Mouse (Mus musculus): ENCODE data around the gene Syne2. TPM values are rescaled to one million over a fixed set of nuclear protein-coding genes. Genes with fewer than 3 reads are reported as not detected.
"Not testable (repeated sequence)": the region's sequence is repeated elsewhere in the genome, so short reads cannot be mapped to it uniquely, and the experiment has no call there.

Syne2 gene
- polyA plus RNA-seq (2015; fragmentation: Nextera tagmentation; extraction: Ambion mirVana): 35.7 and 37.6 TPM in 2 replicates

DNA sequence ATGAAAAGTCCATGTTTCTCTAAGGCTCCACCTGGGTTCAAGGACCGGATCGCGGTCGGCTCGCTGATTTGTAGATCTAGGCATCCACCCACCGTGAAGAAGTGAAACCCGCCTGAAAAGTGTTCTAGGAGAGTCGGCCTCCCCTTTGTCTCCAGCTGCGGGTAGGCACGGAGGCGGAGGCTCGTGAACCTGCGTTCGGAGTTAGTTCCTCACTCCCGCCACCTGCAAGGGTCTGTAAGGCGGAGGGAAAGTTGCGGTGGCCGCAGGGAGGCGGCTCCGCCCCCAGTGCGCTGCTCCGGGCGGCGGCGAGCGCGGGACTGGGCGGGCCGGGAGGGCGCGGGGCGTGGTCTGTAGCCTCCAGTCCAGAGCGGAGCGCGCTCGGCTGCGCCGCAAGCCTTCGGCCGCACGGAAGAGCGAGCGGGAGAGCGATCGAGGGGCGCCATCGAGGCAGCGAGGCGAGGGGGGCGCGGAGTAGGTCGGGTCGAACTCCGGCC lies at the start of gene Syne2:
Gene Syne2 (plus strand): TSS at position 176 of the 494 bp plus-strand sequence.
- H3K36me3 ChIP-seq: no peaks in the 10 kb centered on the region
- H3K27ac ChIP-seq: peak within 1 kb of the TSS; percentile 83
- H3K4me1 ChIP-seq (replicated peaks): peaks cover 14% of the 10 kb centered on the region
- peak within 1 kb of the TSS; percentile 90 for H3K9ac ChIP-seq
- WGBS: under 1% methylated on average over 54 of the region's 54 CpGs
- H3K4me2 ChIP-seq (replicated peaks): peak within 1 kb of the TSS; percentile 80
- no peaks in the 10 kb centered on the region for H3K27me3 ChIP-seq (replicated peaks)
- H3K9me3 ChIP-seq: no peaks in the 10 kb centered on the region
- H3K4me3 ChIP-seq (replicated peaks): peak within 1 kb of the TSS; percentile 95
- ATAC-seq: peak; percentile 97

DNA sequence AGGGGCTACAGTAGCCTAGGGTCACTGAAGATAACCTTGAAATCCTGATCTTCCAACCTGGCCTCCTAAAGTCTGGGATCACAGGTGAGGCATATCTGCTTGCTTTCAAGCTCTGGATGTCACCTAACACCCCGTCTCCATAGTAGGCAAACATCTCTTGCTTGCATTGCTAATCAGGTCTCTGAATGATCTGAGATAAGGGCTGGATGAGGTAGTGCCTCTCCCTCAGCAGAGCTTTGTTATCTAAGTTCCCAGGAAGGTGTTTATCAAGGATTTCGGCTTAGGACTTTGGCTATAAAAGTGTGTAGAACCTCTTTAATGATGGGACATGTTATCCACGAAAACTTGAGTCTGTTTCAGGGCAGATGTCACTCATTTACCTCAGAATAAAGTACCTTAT lies 46.5 kb upstream of the Syne2 start:
- 0 out of 2 replicates have a peak, but pooled peaks cover 6% of the 10 kb centered on the region for H3K4me1 ChIP-seq (replicated peaks)
- no peaks in the 10 kb centered on the region for H3K27me3 ChIP-seq (replicated peaks)
- H3K27ac ChIP-seq: no peak overlapping the region
- H3K36me3 ChIP-seq: no peaks in the 10 kb centered on the region
- 30% methylated on average over 3 of the region's 3 CpGs for WGBS
- H3K9ac ChIP-seq: no peak overlapping the region
- H3K4me3 ChIP-seq (replicated peaks): no peak overlapping the region
- peak; percentile 78 for ATAC-seq
- H3K4me2 ChIP-seq (replicated peaks): no peak overlapping the region
- 0 out of 2 replicates have a peak, but pooled peaks cover 6% of the 10 kb centered on the region for H3K9me3 ChIP-seq

DNA sequence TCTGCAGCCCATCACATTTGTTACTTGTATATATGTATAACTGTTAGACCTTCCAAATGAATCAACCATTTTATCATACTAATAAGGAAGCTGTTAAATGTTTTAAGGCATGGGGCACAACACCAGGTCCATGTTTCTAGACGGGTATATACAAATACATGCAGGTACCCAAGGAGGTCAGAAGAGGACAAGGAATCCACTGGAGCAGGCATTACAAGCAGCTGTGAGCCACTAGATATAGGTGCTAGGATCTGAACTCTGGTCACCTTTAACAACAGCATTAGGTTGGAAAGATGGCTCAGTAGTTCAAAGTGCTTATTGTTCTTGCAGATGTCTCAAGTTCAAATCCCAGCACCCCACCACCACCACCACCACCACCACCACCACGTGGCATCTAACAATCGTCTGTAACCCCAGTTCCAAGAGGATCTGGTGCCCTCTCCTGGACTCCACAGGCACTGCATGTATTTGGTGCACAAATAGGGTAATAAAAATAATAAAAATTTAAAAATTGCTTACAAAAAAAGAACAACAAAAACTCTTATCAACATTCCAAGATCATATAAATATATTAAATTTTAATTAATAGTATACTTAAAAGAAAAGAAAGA lies 45.4 kb upstream of the Syne2 start:
- 20% methylated on average over 3 of the region's 3 CpGs for WGBS
- 0 out of 2 replicates have a peak, but pooled peaks cover 6% of the 10 kb centered on the region for H3K9me3 ChIP-seq
- H3K27me3 ChIP-seq (replicated peaks): no peaks in the 10 kb centered on the region
- H3K4me2 ChIP-seq (replicated peaks): no peak overlapping the region
- no peak overlapping the region for H3K4me3 ChIP-seq (replicated peaks)
- ATAC-seq: 0 out of 2 replicates have a peak, but pooled peaks have one; percentile 45
- H3K4me1 ChIP-seq (replicated peaks): no peaks in the 10 kb centered on the region
- H3K27ac ChIP-seq: no peak overlapping the region
- H3K9ac ChIP-seq: no peak overlapping the region
- no peaks in the 10 kb centered on the region for H3K36me3 ChIP-seq

DNA sequence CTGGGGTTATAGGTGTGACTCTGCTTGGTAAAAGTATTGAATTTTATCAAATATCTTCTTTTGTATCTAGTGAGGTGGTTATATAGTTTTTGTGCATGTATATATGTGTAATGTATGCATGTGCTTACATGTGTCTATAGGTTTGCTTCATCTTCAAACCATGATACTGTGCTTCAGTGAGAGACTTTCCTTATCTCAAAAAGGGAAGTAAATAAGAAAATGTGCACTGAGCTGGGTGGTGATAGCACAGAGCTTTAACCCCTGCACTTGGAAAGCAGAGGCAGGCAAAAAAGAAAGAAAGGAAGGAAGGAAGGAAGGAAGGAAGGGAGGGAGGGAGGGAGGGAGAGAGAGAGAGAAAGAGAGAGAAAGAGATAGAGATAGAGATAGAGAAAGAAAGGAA lies 36.5 kb upstream of the Syne2 start:
- no peaks in the 10 kb centered on the region for H3K27me3 ChIP-seq (replicated peaks)
- H3K9me3 ChIP-seq: no peaks in the 10 kb centered on the region
- no peak for ATAC-seq
- H3K36me3 ChIP-seq: no peaks in the 10 kb centered on the region
- H3K4me3 ChIP-seq (replicated peaks): no peak overlapping the region
- H3K4me2 ChIP-seq (replicated peaks): no peak overlapping the region
- no peak overlapping the region for H3K27ac ChIP-seq
- H3K9ac ChIP-seq: no peak overlapping the region
- H3K4me1 ChIP-seq (replicated peaks): no peaks in the 10 kb centered on the region

DNA sequence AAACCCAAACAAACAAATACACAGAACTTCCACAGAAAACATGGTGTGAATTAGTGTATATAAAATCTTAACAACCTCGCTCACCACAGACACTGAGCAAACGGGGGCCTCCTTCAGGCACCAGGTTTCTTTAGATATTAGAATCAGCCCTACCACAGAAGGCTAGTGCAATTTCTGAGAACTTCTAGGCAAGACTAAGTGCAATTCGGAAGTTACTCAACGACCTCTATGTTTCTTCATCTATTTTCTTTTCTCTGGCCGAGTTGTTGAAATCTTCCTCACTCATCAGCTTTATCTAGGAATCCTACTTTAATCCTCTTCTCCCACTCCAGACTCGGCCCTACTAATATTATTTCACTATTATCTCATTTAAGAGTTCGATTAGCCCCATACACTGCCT lies 35.9 kb upstream of the Syne2 start:
- H3K27me3 ChIP-seq (replicated peaks): no peaks in the 10 kb centered on the region

DNA sequence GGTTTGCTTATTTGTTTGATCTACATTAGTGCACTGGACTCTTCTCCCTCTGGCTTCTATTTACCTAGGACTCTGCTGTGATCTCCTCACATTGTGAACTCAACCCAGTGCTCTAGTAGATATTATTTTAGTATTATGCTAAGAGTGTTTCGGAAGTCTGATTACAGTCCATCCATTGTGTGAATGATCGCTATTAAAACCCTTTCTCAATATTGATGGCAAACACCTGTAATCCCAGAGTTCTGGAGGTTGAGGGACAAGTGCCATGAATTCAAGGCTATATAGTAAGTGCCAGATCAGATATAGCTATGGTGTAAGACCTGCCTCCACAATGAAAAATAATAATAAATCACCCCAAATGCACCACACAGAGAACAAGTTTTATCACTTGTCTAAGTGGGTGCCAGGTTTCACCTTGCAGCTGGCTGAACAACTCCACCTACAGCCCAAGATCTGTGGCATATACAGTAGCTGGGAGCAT lies 33.6 kb upstream of the Syne2 start:
- H3K27ac ChIP-seq: no peak overlapping the region
- no peak overlapping the region for H3K9ac ChIP-seq
- WGBS: 86% methylated on average over 2 of the region's 2 CpGs
- no peaks in the 10 kb centered on the region for H3K36me3 ChIP-seq
- H3K4me1 ChIP-seq (replicated peaks): no peaks in the 10 kb centered on the region
- H3K4me2 ChIP-seq (replicated peaks): no peak overlapping the region
- no peaks in the 10 kb centered on the region for H3K9me3 ChIP-seq
- H3K27me3 ChIP-seq (replicated peaks): no peaks in the 10 kb centered on the region
- no peak overlapping the region for H3K4me3 ChIP-seq (replicated peaks)
- no peak for ATAC-seq

More for the DNA sequence above, 35.9 kb upstream of the Syne2 start:
- no peak overlapping the region for H3K4me2 ChIP-seq (replicated peaks)
- H3K9me3 ChIP-seq: no peaks in the 10 kb centered on the region
- H3K4me3 ChIP-seq (replicated peaks): no peak overlapping the region
- no peak for ATAC-seq
- H3K4me1 ChIP-seq (replicated peaks): no peaks in the 10 kb centered on the region
- no peak overlapping the region for H3K27ac ChIP-seq
- no peak overlapping the region for H3K9ac ChIP-seq
- no peaks in the 10 kb centered on the region for H3K36me3 ChIP-seq
- 80% methylated on average over 7 of the region's 7 CpGs for WGBS

DNA sequence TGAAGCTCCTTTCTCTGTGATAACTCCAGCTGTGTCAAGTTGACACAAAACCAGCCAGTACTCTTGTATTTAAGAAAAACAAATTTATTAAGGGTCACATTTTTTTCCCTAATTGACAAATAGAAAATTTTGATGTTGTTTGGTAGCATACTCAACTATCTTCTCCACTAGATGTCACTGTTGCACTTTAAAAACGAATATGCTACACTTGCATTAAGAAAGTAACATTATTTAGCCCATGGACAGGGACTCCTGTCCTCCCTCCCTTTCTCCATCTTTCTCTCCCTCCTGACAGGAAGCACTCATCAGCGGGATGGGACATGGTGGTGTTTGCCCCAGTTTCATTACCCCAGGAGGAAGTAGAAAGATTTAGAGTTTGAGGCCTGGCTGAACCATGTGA lies 31.3 kb upstream of the Syne2 start:
- 5% methylated on average over 2 of the region's 2 CpGs for WGBS
- not testable (repeated sequence) for ATAC-seq

DNA sequence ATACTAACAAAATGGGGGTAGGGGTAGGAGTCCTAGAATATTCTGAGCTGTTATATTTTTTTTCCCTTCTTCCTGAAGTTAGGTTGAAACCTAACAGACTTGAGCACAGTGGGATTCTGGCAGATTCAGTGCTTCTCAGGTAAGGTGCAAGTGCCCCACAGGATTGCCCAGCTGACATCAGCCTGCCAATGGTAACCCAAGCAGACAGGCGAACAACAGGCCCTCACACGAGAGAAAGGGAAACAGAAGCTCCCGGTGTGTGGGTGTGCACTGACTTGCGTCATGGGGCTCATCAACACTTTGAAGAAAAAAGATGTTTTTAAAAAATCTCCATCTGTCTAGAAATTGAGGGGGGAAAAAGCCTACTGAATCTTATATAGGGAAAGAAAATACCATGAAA lies 28.5 kb upstream of the Syne2 start:
- ATAC-seq: no peak
- Histone ChIP-seq H3K27ac (no peak overlapping the region), H3K4me2 (replicated peaks) (no peak overlapping the region), H3K4me1 (replicated peaks) (no peaks in the 10 kb centered on the region), H3K4me3 (replicated peaks) (no peak overlapping the region), H3K9ac (no peak overlapping the region), H3K27me3 (replicated peaks) (no peaks in the 10 kb centered on the region), H3K9me3 (no peaks in the 10 kb centered on the region), H3K36me3 (no peaks in the 10 kb centered on the region)
- WGBS: 66% methylated on average over 4 of the region's 4 CpGs

More for the DNA sequence above, 31.3 kb upstream of the Syne2 start:
- not testable (repeated sequence) for H3K27ac ChIP-seq; H3K4me1 ChIP-seq (replicated peaks); H3K27me3 ChIP-seq (replicated peaks); H3K9me3 ChIP-seq; H3K4me3 ChIP-seq (replicated peaks); H3K9ac ChIP-seq; H3K4me2 ChIP-seq (replicated peaks); H3K36me3 ChIP-seq

DNA sequence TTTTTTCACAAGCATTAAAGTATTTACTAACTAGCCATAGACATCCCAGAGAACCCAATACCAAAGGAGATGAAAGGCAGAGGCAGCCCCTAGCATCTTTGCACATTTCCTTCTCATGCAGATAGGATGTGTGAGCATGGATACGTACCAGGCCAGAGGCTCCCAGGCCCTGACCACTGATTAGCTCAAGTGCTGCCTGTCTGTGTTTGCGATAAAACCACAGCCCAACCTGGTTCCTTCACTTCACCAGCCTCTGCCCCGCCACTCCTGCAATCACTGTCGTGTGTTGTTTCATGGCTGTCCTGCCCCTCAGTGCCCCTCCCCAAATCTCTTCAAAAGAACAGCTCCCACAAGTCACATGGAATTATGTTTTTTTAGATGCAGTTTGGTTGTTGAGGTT lies 23.4 kb upstream of the Syne2 start:
- Histone ChIP-seq H3K4me1 (replicated peaks) (no peaks in the 10 kb centered on the region), H3K9me3 (no peaks in the 10 kb centered on the region), H3K9ac (no peak overlapping the region), H3K4me3 (replicated peaks) (no peak overlapping the region), H3K27me3 (replicated peaks) (no peaks in the 10 kb centered on the region), H3K27ac (no peak overlapping the region), H3K4me2 (replicated peaks) (no peak overlapping the region), H3K36me3 (no peaks in the 10 kb centered on the region)
- no peak for ATAC-seq
- 70% methylated on average over 4 of the region's 4 CpGs for WGBS

DNA sequence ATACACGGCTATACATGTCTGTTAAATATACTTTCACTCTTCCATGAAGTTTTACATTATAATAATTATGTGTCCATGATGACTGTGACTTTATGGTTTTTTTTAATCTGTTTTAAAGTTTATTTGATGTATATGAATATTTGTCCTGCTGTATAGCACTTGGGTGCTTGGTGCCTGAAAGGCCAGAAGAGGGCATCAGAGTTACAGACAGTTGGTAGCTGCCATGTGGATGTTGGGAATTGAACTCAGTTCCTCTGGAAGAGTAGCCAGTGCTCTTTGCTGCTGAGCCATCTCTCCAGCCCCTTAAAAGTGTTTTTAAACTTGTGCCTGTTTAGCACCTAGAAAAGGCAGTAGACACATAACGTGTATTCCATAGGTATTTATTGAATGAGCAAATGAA lies 21.4 kb upstream of the Syne2 start:
- Histone ChIP-seq H3K9me3 (no peaks in the 10 kb centered on the region), H3K27me3 (replicated peaks) (no peaks in the 10 kb centered on the region), H3K36me3 (no peaks in the 10 kb centered on the region), H3K4me3 (replicated peaks) (no peak overlapping the region), H3K4me2 (replicated peaks) (no peak overlapping the region), H3K27ac (no peak overlapping the region), H3K4me1 (replicated peaks) (no peaks in the 10 kb centered on the region), H3K9ac (no peak overlapping the region)
- WGBS: 73% methylated on average over 2 of the region's 2 CpGs
- no peak for ATAC-seq

DNA sequence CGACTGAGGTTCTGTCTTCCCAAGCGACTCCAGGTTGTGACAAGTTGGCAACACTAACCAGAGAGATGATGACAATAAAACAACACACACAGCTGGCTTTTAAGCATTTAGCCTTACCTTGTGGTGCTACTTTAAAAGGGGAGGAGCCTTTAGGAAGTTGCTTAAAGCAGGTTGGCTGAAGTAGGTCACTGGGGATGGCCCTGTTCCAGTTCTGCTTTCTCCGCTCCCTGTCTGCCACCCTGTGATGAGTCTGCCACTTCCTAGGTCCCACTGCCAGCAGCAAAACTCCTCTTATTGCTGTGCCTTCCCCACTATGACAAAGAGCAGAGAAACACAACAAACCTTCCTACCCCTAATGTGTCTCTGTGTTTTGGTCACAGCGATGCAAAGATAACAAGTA lies 11.7 kb upstream of the Syne2 start:
- Histone ChIP-seq H3K27me3 (replicated peaks) (no peaks in the 10 kb centered on the region), H3K36me3 (no peaks in the 10 kb centered on the region), H3K27ac (no peak overlapping the region), H3K9ac (no peak overlapping the region), H3K4me1 (replicated peaks) (no peaks in the 10 kb centered on the region), H3K9me3 (no peaks in the 10 kb centered on the region), H3K4me3 (replicated peaks) (no peak overlapping the region), H3K4me2 (replicated peaks) (no peak overlapping the region)
- ATAC-seq: no peak
- 79% methylated on average over 4 of the region's 4 CpGs for WGBS

DNA sequence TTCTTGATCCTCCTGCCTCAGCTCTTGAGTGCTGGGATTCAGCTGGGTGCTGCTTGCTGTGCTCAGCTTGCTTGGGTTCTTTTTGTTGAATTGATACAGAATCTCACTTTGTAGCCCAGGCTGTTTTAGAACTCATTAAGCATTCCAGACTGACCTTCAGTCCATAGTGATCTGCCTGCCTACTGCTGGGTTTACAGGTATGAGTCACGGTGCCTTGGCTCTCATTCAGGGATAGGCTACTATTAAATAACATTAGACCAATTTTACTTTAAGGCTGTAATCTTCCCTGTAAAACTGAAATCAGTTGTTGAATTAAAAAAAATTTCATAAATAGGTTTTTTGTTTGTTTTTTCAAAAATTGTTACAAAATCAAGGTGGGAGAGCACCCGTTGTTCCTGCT lies 4.2 kb upstream of the Syne2 start:
- Histone ChIP-seq H3K27ac (no peak overlapping the region), H3K27me3 (replicated peaks) (no peaks in the 10 kb centered on the region), H3K4me3 (replicated peaks) (no peak overlapping the region), H3K4me1 (replicated peaks) (peaks cover 4% of the 10 kb centered on the region; the same call in 1 of the 2 replicates), H3K9ac (no peak overlapping the region), H3K36me3 (no peaks in the 10 kb centered on the region), H3K4me2 (replicated peaks) (no peak overlapping the region), H3K9me3 (no peaks in the 10 kb centered on the region)
- no peak for ATAC-seq
- WGBS: 97% methylated on average over 2 of the region's 2 CpGs

DNA sequence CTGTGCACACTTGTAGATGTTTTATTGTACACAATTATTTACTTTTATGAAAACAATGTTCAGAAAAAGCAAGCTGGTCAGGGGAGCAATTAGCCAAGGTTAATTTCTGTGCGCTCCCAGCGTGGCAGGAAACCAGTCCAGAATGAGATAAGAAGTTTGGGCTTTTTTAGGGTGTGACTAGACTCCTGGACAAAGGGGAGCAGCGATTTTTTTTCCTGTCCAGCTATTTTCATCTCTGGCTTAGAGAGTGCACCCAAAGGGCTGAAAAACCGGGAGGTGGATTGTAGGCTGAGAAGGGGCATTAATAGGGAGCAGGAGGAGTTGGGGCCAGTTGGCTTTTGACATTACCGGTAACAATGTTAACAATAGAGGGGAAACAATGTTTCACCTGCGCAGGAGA lies 3.4 kb upstream of the Syne2 start:
- ATAC-seq: no peak
- H3K27me3 ChIP-seq (replicated peaks): no peaks in the 10 kb centered on the region
- H3K4me3 ChIP-seq (replicated peaks): no peak overlapping the region
- no peak overlapping the region for H3K27ac ChIP-seq
- 74% methylated on average over 6 of the region's 6 CpGs for WGBS
- H3K9ac ChIP-seq: no peak overlapping the region
- H3K36me3 ChIP-seq: no peaks in the 10 kb centered on the region
- H3K4me1 ChIP-seq (replicated peaks): peaks cover 8% of the 10 kb centered on the region
- no peaks in the 10 kb centered on the region for H3K9me3 ChIP-seq
- no peak overlapping the region for H3K4me2 ChIP-seq (replicated peaks)
